Mouse (Mus musculus) frontal cortex, postnatal 25 days (tissue): Measurements from ENCODE around the gene Lipe.
"Not testable (repeated sequence)": the region's sequence is repeated elsewhere in the genome, so short reads cannot be mapped to it uniquely, and the experiment has no call there.

Experiments
- DNase-seq, 2 experiments: peaks; one replicate each; pipeline ENCODE4 v3.0.0; 2022; ENCODE audit warnings: low spot score in 2 of 2

Gene Lipe

GRCm38 (mm10) chr7:25398610-25399009, at the start of gene Lipe:
Lipe (minus strand) TSS chr7:25398710.
- DNase-seq = no peak

- no peak for DNase-seq
These were observed 42.3 kb upstream of the Lipe start for GRCm38 (mm10) chr7:25440816-25441153.

DNA sequence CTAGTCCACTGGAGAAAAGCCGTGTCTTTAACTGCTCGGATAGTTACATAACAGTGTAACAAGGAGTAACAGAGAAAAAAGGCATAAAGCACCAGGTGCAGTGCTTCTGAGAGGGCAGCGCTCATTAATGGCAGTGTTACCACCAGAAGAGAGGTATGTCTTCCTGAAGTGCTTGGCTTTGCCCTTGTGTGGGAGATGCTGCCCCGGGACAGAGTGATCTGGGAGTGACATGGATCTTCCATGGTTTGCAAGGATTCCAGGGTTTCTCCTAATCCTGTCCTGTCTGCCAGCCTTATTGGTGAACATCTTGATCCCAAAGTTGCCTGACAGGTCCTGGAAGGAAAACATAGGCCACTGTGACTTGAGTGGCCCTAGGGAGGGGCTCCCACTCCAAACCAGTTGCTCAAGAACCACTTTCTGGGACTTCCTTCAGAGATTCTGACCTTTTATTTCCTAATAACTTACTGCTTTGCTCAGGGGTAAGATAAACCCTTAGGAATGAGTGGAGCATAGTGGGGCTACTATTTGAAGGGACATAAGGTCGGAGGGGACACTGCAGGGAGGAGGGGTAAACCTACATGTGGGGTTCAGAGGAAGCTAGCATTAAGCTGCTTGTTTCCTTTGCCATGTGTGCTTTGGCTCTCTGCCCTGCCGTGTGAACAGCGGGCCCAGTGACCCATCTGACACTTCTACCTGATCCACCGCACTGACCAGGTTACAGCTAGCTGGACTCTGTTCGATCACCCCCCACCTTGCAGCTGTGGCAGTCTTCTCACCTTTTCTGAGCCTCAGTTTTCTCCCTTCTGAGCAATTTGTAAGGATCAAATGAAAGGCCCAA, 41.7 kb upstream of the Lipe start:
- DNase-seq = no peak

DNA sequence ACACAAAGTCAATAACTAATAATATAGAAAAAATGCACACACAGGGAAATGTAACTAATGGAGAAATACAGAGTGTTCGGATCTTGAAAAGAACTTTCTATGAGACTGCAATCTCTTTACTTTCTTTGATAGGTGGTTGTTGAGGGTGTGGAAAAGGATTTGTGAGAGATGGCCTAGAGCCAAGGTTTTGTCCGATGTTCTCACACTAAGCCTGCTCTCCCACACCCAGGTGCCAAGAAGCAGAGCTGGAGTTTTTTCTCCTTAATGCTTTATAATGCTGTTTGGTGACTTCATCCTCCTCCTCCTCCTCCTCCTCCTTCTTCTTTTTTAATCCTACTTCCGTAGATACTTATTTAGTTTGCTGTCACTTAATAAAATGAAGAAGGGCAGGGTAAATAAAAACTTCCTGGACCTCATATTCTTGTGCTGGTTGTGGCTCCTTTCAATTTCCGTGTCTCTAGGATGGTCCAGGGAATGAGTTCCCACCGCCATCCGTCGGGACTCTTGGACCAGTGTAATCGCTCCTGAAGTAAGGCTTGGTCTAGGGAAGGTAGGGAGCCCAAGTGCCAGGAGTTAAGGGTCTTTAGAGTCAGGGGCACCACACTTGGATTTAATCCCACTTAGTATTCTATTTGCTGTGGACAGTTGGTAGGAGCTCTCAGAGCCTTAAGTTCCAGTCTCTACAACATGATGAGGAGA, 40.8 kb upstream of the Lipe start:
- no peak for DNase-seq

DNA sequence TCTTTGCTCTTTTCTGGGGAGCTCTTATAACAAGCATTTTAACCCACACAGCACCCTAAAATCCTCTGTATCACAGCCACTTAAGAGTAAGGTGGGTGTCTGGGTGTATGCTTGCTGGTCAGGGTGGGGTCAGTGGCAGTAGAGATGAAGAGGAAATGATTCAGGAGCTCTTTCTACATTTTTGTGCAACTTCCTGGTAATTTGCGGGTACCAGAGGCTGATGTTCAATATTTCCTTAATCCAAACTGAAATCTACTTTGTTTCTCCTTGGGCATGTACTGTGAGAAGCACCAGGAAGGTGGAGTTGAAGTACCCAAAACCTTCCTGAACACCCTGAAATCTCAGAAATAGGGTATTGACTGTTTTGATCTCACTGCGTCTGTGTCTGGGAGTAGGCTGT, 38.2 kb upstream of the Lipe start:
- no peak for DNase-seq

GRCm38 (mm10) chr7:25436226-25436625, 37.7 kb upstream of the Lipe start:
- no peak for DNase-seq

GRCm38 (mm10) chr7:25435546-25435851, 37.0 kb upstream of the Lipe start:
- no peak for DNase-seq

- no peak for DNase-seq
These were observed 36.4 kb upstream of the Lipe start for GRCm38 (mm10) chr7:25434654-25435545.

GRCm38 (mm10) chr7:25433781-25434560, 35.5 kb upstream of the Lipe start:
- no peak for DNase-seq

DNA sequence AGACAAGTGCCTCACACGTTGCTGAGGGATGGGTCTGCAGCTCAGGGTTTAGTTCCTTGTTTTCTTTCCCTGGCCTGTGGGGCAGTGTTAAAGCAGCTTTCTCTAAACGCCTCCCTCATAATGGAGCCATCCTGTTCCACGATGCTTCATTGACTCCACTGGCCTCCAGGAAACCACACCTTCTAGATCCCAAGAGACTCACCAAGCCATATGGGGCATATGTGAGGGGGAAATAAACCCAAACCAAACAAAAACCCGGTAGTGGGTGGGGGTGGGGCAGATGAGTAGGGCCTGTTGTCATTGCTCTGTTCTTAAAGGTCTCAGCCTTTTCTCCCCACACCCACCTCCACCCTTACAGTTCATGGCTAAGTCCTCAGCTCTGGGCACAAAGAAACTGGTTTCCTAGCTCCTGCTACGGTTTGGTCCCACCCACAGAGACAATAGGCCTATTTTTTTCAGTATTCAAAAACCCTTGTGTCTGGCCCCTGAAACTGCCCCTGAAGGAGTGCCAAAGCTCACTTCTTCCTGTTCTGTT, 34.6 kb upstream of the Lipe start:
- no peak for DNase-seq

DNA sequence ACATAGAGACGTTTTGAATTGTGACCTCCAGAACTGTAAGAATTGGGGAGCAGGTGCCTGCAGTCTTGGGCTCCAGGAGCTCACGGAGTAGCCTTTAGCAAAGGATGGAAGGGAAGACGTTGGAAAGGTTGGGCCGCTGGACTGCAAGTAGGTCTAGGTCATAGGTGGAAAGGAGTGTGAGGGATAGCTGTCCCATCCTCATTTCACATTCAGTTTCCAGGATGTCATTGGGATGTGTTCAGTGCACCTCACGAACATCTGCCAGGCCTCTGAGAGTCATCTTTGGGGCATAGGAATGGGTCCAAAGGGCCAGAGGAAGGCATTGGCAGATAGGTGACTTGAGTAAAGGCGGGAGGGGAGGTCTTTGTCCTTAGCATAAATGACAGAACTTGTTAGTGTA, 33.9 kb upstream of the Lipe start:
- no peak for DNase-seq

DNA sequence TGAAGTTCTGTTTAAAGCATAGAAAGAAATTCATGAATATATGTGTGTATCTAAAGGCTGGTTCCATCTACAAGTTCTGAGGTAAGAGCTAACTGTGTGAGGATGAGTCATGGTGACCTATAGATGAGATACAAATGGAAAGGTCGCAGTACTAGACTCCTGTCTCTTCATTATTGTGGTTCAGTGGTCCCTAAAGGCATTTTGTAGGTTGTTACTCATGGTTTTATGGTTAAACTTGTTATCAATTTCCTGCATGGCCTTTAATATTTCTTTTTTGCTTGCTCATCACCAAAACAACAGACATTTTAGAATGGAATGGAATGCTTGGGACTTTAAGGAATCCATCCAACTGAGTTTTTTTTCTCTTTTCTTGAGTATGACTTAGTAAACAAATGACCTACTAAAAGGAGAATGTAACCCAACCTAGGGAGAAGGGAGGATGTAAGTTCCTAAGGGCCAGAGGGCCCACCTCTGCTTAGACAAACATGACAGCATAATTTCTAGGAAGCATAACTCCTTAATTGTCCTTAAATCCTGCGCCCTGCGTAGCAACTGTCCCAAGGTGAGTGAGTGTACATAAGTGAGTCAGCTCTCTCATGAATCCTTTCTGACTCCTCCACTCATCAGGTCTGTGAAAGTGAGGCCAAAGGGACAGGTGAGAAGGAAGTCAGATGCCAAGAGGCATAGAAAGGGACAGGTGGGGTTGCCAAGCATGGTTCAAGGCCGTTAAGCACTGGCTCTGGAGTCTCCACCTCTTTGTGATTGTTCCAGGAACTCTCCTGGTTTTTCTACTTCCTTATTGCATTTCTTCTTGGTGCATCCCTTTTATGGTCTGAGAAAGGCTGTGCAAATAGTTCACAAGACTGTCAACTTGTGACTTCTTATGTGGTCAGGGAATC, 31.6 kb upstream of the Lipe start:
- no peak for DNase-seq

DNA sequence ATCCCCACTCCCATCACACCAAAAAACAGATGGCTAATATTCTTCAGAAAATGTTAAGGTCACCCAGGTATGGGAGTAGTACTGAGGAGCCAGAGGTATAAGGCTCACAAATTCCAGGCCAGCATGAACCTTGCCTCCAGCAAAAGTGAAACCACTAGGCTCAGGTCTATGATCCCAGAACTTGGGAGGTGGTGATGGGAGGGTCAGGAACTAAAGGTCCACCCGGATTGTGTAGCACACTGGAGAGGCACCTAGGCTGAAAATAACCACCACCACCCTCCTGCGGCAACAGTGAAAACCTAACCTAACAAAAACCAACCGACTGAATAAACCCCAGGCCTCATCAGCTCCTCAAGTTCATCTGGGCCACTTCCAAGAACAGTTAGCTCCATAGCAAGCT, 29.8 kb upstream of the Lipe start:
- DNase-seq = no peak

- DNase-seq = no peak
These were observed 28.6 kb upstream of the Lipe start for GRCm38 (mm10) chr7:25427144-25427543.

GRCm38 (mm10) chr7:25426380-25426779, 27.9 kb upstream of the Lipe start:
- not testable (repeated sequence) for DNase-seq

GRCm38 (mm10) chr7:25424429-25424828, 25.9 kb upstream of the Lipe start:
- DNase-seq = peak; percentile 67 to 79

DNA sequence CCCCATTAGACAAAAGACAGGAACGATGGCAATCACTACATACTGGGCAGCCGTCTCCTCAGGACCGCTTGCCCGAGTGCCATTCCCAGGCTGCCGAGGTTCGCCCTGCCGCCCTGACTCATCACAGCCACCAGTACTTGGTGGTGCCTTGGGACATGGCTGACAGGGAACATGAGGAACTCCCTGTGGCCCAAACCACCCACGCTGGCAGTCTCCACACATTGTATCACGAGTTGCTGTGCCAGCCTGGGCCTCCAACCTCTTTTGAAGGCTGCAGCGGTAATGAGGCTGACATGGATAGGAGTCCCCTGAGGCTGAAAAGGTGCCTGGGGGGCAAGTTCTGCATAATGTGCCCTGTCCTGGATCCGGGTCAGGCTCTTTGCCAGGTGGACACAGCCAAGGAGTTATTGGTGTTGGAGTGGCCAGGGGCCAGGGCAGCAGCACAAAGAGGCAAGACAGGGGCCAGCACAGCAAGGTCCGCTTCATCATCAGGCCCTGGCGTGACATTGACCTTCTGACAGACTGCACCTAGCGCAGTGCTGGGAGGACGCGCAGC, 23.9 kb upstream of the Lipe start:
- DNase-seq = no peak

DNA sequence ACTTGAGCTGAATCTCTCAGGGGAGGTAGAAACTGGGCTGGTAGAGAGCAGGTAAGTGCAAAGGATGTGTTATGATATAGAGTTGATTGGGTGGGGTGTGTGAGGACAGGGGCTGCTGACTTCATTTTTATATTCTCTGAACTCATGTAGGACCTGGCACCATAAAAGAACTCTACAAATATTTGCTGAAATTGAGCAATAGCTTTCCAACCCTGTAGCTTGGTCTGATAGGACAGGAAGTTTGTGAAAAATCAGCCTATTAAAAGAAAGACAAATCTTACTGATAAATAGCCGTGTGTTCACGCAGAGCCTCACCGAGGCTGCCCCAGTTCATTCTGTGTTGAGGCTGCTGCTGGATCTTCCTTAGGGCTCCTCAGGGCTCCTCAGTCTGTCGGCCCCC, 21.4 kb upstream of the Lipe start:
- DNase-seq = no peak

DNA sequence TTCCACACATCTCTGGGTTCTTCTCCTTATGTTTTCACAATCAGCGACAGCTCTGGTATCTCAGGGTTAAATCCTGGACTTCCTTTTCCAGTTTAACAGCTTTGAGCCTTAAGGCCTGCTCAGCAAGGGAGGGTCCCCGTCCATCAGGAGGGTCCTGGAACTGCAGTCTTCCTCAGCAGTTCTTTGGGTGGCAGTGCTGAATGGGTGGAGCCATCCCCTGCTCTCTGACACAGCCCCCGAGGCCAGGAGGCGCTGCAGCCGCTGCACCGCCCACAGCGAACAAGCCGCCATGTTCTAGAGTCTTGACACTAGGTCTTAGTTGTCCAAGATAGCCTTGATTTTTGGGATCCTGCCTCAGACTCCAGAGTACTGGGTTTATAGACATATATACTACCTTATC, 21.0 kb upstream of the Lipe start:
- no peak for DNase-seq

DNA sequence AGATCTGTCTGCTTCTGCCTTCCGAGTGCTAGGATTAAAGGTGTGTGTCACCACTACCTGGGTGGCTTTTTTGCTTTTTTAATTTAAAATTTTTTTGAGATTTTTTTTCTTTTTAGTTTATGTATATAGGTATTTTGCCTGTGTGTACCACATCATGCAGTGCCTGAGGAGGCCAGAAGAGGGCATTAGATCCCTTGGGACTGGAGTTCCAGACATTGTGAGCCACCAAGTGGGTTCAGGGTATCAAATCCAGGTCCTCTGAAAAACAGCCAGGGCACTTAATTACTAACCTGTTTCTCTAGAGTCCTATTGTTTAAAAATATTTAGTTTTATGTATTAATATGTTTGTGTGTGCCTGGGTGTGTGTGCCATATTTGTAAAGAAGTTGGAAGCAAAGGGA, 19.1 kb upstream of the Lipe start:
- DNase-seq = no peak
